8 mouse cellular contexts compared by ENCODE assay signal in the genomic region with DNA sequence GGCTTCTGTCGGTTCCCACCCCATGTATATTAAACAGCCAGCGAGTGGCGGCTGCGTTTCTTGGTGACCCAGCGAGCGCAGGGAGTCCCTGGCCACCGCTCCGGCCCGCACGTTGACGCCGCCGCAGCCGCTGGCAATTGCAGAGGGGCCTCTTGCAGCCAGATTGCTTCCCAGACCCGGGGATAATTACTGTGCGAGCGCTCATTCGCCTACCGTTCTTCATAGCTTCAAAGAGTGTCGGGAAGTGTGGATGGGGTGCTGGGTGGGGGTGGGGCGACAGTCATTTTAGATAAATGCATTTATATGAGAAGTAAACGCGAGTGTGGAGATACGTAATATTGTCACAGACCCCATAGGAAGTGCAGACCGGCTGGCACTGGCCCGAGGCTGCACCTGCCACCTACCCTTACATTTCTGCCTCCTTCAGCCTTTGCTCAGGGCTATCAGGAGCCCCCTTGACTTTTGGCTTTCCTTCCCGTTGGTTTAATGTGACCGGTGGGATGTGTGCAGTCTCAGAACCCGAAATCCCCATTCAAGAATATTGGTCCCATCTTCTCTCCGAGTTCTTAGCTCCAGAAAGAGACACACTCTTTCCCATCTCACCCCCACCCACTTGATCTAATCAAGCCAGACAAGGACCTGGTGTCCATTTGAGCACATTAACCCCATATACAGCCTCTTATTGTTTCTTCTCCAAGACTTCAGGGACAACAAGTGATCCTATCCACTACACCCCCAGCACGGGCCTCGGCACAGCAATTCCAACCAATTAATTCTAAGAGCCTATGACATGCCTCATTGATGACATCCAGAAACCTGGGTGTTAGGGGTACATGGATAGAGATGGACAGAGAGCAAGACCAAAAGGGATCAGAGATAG. TPM values are rescaled to one million over a fixed set of nuclear protein-coding genes. Genes with fewer than 3 reads are reported as not detected.
DNase-seq lines count a peak whose midpoint lies in the region; ATAC-seq and TF ChIP-seq lines count a peak whose summit lies in the region.
"Had no signal": no experiment of that assay in that cellular context is flagged by ENCODE, and none has a peak within 500 bp of the region (broad histone marks: within the 10 kb centered on the region; RNA-seq: fewer than 3 reads in every experiment).

No protein-coding gene starts in this region.

- H3K4me1 ChIP-seq in lung, embryonic 15.5 days = peaks cover 46% of the 10 kb centered on the region
- H3K4me1 ChIP-seq in forebrain, postnatal 0 days (ENCODE audit: insufficient read depth) = peaks cover 20% of the 10 kb centered on the region; the same call in 1 of the 2 replicates
- H3K4me1 ChIP-seq in liver, embryonic 12.5 days = peaks cover 4% of the 10 kb centered on the region; the same call in 1 of the 2 replicates
- peaks cover 21% of the 10 kb centered on the region for H3K4me1 ChIP-seq in stomach, embryonic 16.5 days (ENCODE audit: control insufficient read depth, insufficient read depth, low read length)

- H3K9me3 ChIP-seq in lung, embryonic 15.5 days = no peaks in the 10 kb centered on the region
- H3K9me3 ChIP-seq in forebrain, postnatal 0 days (ENCODE audit: low read length) = no peaks in the 10 kb centered on the region
- H3K9me3 ChIP-seq in liver, embryonic 12.5 days (replicated peaks) = 0 out of 2 replicates have a peak, but pooled peaks cover 5% of the 10 kb centered on the region
- no peaks in the 10 kb centered on the region; the same call in 1 of the 2 replicates for H3K9me3 ChIP-seq in stomach, embryonic 16.5 days (replicated peaks; ENCODE audit: control insufficient read depth, low read length)

- H3K4me2 ChIP-seq in lung, embryonic 15.5 days = peak overlapping the region; percentile 46
- peak overlapping the region; percentile 48 for H3K4me2 ChIP-seq in forebrain, postnatal 0 days (ENCODE audit: low read depth)
- peak overlapping the region; percentile 31 for H3K4me2 ChIP-seq in liver, embryonic 12.5 days
- H3K4me2 ChIP-seq in stomach, embryonic 16.5 days (ENCODE audit: low read depth, low read length) = peak overlapping the region; percentile 32

- no peak overlapping the region for H3K27ac ChIP-seq in lung, embryonic 15.5 days
- no peak overlapping the region for H3K27ac ChIP-seq in forebrain, postnatal 0 days (ENCODE audit: low read depth, low read length)
- H3K27ac ChIP-seq in liver, embryonic 12.5 days = no peak overlapping the region
- no peak overlapping the region for H3K27ac ChIP-seq in stomach, embryonic 16.5 days (ENCODE audit: low read length)

- no peak for ATAC-seq in lung, embryonic 15.5 days (ENCODE audit: borderline replicate concordance, extremely low read depth, low FRiP score, low TSS enrichment)
- ATAC-seq in forebrain, postnatal 0 days = no peak; the same call in 1 of the 2 replicates
- no peak for ATAC-seq in liver, embryonic 12.5 days
- no peak for ATAC-seq in stomach, embryonic 16.5 days (ENCODE audit: insufficient read depth, low FRiP score)

- DNase-seq in lung, postnatal 10 days = no peak
- DNase-seq in forebrain, postnatal 0 days = peak; percentile 40
- no peak for DNase-seq in right cerebral cortex, postnatal 4 days
- DNase-seq in urinary bladder, postnatal 36 days (ENCODE audit: low spot score in 2 of 2) = no peak

- TF ChIP-seq CTCF in forebrain, postnatal 0 days (IDR thresholded peaks at IDR 0.05; ENCODE audit: low read depth) = no peak

- H3K4me3 ChIP-seq in lung, embryonic 15.5 days = peak overlapping the region; percentile 15; the same call in 1 of the 2 replicates
- peak overlapping the region; percentile 25 for H3K4me3 ChIP-seq in forebrain, postnatal 0 days (ENCODE audit: low read depth, low read length)
- H3K4me3 ChIP-seq in liver, embryonic 12.5 days = no peak overlapping the region
- peak overlapping the region; percentile 19; the same call in 1 of the 2 replicates for H3K4me3 ChIP-seq in stomach, embryonic 16.5 days (replicated peaks; ENCODE audit: low read length)

- 3% methylated on average over 32 of the region's 32 CpGs for WGBS in lung, embryonic 15.5 days
- 2% methylated on average over 32 of the region's 32 CpGs for WGBS in forebrain, postnatal 0 days
- WGBS in liver, embryonic 12.5 days (ENCODE audit: insufficient replicate concordance) = 4% methylated on average over 32 of the region's 32 CpGs
- WGBS in stomach, embryonic 16.5 days = 7% methylated on average over 32 of the region's 32 CpGs

- H3K27me3 ChIP-seq in lung, embryonic 15.5 days = peaks cover 84% of the 10 kb centered on the region
- H3K27me3 ChIP-seq in forebrain, postnatal 0 days (ENCODE audit: insufficient read depth, low read length) = peaks cover 50% of the 10 kb centered on the region
- H3K27me3 ChIP-seq in liver, embryonic 12.5 days (replicated peaks) = peaks cover 78% of the 10 kb centered on the region
- peaks cover 64% of the 10 kb centered on the region for H3K27me3 ChIP-seq in stomach, embryonic 16.5 days (ENCODE audit: control insufficient read depth, insufficient read depth, low read length)

- no peaks in the 10 kb centered on the region for H3K36me3 ChIP-seq in lung, embryonic 15.5 days
- H3K36me3 ChIP-seq in forebrain, postnatal 0 days (ENCODE audit: insufficient read depth) = no peaks in the 10 kb centered on the region
- no peaks in the 10 kb centered on the region for H3K36me3 ChIP-seq in liver, embryonic 12.5 days
- no peaks in the 10 kb centered on the region for H3K36me3 ChIP-seq in stomach, embryonic 16.5 days (ENCODE audit: control insufficient read depth, insufficient read depth, low read length)

- H3K9ac ChIP-seq in lung, embryonic 15.5 days = no peak overlapping the region
- no peak overlapping the region for H3K9ac ChIP-seq in forebrain, postnatal 0 days
- no peak overlapping the region for H3K9ac ChIP-seq in liver, embryonic 12.5 days
- H3K9ac ChIP-seq in stomach, embryonic 16.5 days (ENCODE audit: low read length) = no peak overlapping the region

RNA-seq across cellular contexts. Expression of gene Esrrg, which starts 3.0 kb away (rescaled TPM):
- polyA plus RNA-seq in lung, embryonic 15.5 days (2015; fragmentation: Nextera tagmentation; extraction: Ambion mirVana) = 0.98 and 2.1 TPM in 2 replicates
- 11.8 and 11.9 TPM in 2 replicates for total RNA-seq in forebrain, postnatal 0 days (2014; rRNA removed)
- 6.1 and 9.2 TPM in 2 replicates for polyA plus RNA-seq in forebrain, postnatal 0 days (2015; fragmentation: Nextera tagmentation; extraction: Ambion mirVana)
- polyA plus RNA-seq in liver, embryonic 12.5 days (2016; fragmentation: Nextera tagmentation; extraction: Ambion mirVana) = 0.07 and 0.25 TPM in 2 replicates
- 10.7 and 12.4 TPM in 2 replicates for polyA plus RNA-seq in stomach, embryonic 16.5 days (2015; fragmentation: Nextera tagmentation; extraction: Ambion mirVana)
- total RNA-seq: common myeloid progenitor, adult 5-6 weeks had no signal
